18 mouse cellular contexts compared by ENCODE assay signal in genomic region chr1:97578025-97578417, GRCm38 (mm10).
"Had no signal": no experiment of that assay in that cellular context is flagged by ENCODE, and none has a peak within 500 bp of the region (broad histone marks: within the 10 kb centered on the region; RNA-seq: fewer than 3 reads in every experiment).

No protein-coding gene starts in this region.

- H3K4me1 ChIP-seq: megakaryocyte, embryonic 14.5 days; midbrain, embryonic 12.5 days; midbrain, embryonic 15.5 days; neural tube, embryonic 13.5 days; neural tube, embryonic 15.5 days had no signal

- H3K27ac ChIP-seq: liver, embryonic 14.5 days; macrophage; midbrain, embryonic 12.5 days; midbrain, embryonic 15.5 days; neural tube, embryonic 13.5 days; neural tube, embryonic 15.5 days had no signal

- H3K4me3 ChIP-seq: megakaryocyte, embryonic 14.5 days; midbrain, embryonic 12.5 days; midbrain, embryonic 15.5 days; neural tube, embryonic 13.5 days; neural tube, embryonic 15.5 days had no signal

- DNase-seq: lung, adult 18-20 months; lung, embryonic 14.5 days; lung, postnatal 10 days; lung, postnatal 36 days; retina, postnatal 1 day; right cerebral cortex, adult 18-20 months; right cerebral cortex, postnatal 25 days; right cerebral cortex, postnatal 4 days; thymus, adult 18-20 months; thymus, postnatal 14 days; thymus, postnatal 36 days had no signal

- H3K9ac ChIP-seq: liver, embryonic 14.5 days; lung, embryonic 14.5 days; midbrain, embryonic 12.5 days; midbrain, embryonic 15.5 days; neural tube, embryonic 13.5 days; neural tube, embryonic 15.5 days had no signal

- H3K9me3 ChIP-seq: megakaryocyte, embryonic 14.5 days; midbrain, embryonic 12.5 days; midbrain, embryonic 15.5 days; neural tube, embryonic 13.5 days; neural tube, embryonic 15.5 days had no signal

- ATAC-seq: midbrain, embryonic 15.5 days had no signal

- H3K36me3 ChIP-seq: midbrain, embryonic 12.5 days; midbrain, embryonic 15.5 days; neural tube, embryonic 13.5 days; neural tube, embryonic 15.5 days had no signal

- H3K4me2 ChIP-seq: lung, embryonic 14.5 days; midbrain, embryonic 12.5 days; midbrain, embryonic 15.5 days; neural tube, embryonic 13.5 days; neural tube, embryonic 15.5 days had no signal

- H3K27me3 ChIP-seq: megakaryocyte, embryonic 14.5 days; midbrain, embryonic 12.5 days; midbrain, embryonic 15.5 days; neural tube, embryonic 13.5 days; neural tube, embryonic 15.5 days had no signal
